Mouse (Mus musculus) ES-E14 (cell line): ENCODE measurements around the gene Lamc3. TPM values are rescaled to one million over a fixed set of nuclear protein-coding genes. Genes with fewer than 3 reads are reported as not detected.
A peak's percentile ranks its signal among the peaks of the same experiment; 100 is the strongest.

Experiments
- DNase-seq: peaks from one replicate; pipeline ENCODE4 v3.0.0-alpha.2; 2013; ENCODE audit warnings: low read depth, low spot score
- H3K27ac ChIP-seq: 2 replicates; pipeline ENCODE4 v1.5.1; 2012; ENCODE audit warnings: low read depth, mild to moderate bottlenecking, low read length, moderate library complexity, mixed read lengths; ENCODE audit not compliant: poor library complexity, insufficient read depth, severe bottlenecking
- H3K36me3 ChIP-seq: 2 replicates; pipeline ENCODE4 v1.6.1; 2012; ENCODE audit warnings: mild to moderate bottlenecking, low read length, moderate library complexity, mixed read lengths; ENCODE audit not compliant: control insufficient read depth, poor library complexity, insufficient read depth, severe bottlenecking
- H3K4me1 ChIP-seq, 2 experiments: fragments of 150-350 bp in 1 of 2; sonication (generic) in 1 of 2; 2 replicates each; pipeline ENCODE4 v1.6.1; 2012; ENCODE audit warnings: low read length in 2 of 2, mild to moderate bottlenecking in 1 of 2, mixed read lengths in 1 of 2; ENCODE audit not compliant: control insufficient read depth in 2 of 2, insufficient read depth in 2 of 2, poor library complexity in 1 of 2
- H3K4me3 ChIP-seq, 2 experiments: fragments of 150-350 bp in 1 of 2; sonication (generic) in 1 of 2; 2 replicates each; pipeline ENCODE4 v1.5.1; 2012; ENCODE audit warnings: low read length in 2 of 2, low read depth in 1 of 2, mild to moderate bottlenecking in 1 of 2, mixed read lengths in 1 of 2; ENCODE audit not compliant: insufficient read depth in 1 of 2, poor library complexity in 1 of 2, severe bottlenecking in 1 of 2
- H3K9ac ChIP-seq: 2 replicates; pipeline ENCODE4 v1.6.1; 2012; ENCODE audit warnings: low read depth, mild to moderate bottlenecking, low read length, mixed read lengths; ENCODE audit not compliant: poor library complexity, insufficient read depth, severe bottlenecking
- H3K9me3 ChIP-seq: fragments of 150-350 bp; sonication (generic); 2 replicates; pipeline ENCODE4 v1.6.1; 2012; ENCODE audit warnings: low read depth, mild to moderate bottlenecking, low read length; ENCODE audit not compliant: control insufficient read depth, insufficient read depth
- CHD2 ChIP-seq: IDR thresholded peaks from 2 replicates; pipeline ENCODE4 v1.6.1; 2014; ENCODE audit warnings: mild to moderate bottlenecking, low read depth, low read length, inconsistent platforms
- HCFC1 ChIP-seq: IDR thresholded peaks from 2 replicates; pipeline ENCODE4 v1.6.1; 2012; ENCODE audit warnings: low read length, inconsistent platforms, borderline replicate concordance; ENCODE audit not compliant: insufficient read depth
- MAFK ChIP-seq: IDR thresholded peaks from 2 replicates; pipeline ENCODE4 v1.6.1; 2014; ENCODE audit warnings: mild to moderate bottlenecking, low read depth, low read length, inconsistent platforms; ENCODE audit not compliant: insufficient read depth
- ZC3H11A ChIP-seq: IDR thresholded peaks from 2 replicates; pipeline ENCODE4 v1.6.1; 2012; ENCODE audit warnings: low read depth, mild to moderate bottlenecking, inconsistent platforms, low read length, borderline replicate concordance
- ZNF384 ChIP-seq: IDR thresholded peaks from 2 replicates; pipeline ENCODE4 v1.6.1; 2012; ENCODE audit warnings: low read depth, low read length, inconsistent platforms
- in situ Hi-C, 2 experiments: fragments of 600-800 bp; cut with MboI; formaldehyde crosslinking; loops; one replicate each; pipeline ENCODE4 v1.15.1; 2025; ENCODE audit warnings: low sequenced_read_pairs in 2 of 2, inconsistent platforms in 1 of 2; ENCODE audit not compliant: unreplicated experiment in 2 of 2
- total RNA-seq: library from RNA; depleted of rRNA; stranded (reverse); fragments of 300-350 nt; gene quantifications from 2 replicates; pipeline ENCODE4 v1.2.3, GENCODE M21; 2012

The Lamc3 gene
- total RNA-seq, 1 experiment = 0.18 TPM

GRCm38 (mm10) chr2:31901659-31902362 lies 14.7 kb downstream of the Lamc3 start:
- in situ Hi-C loops = no loop called here
- no peak for TF ChIP-seq CHD2
- no peak for TF ChIP-seq HCFC1
- TF ChIP-seq ZC3H11A = no peak
- no peak for TF ChIP-seq ZNF384
- peak; percentile 46; the same call in 1 of the 2 replicates for TF ChIP-seq MAFK
- no peak overlapping the region for H3K27ac ChIP-seq

GRCm38 (mm10) chr2:31904089-31904488 lies 17.0 kb downstream of the Lamc3 start:
- no peak for DNase-seq
- no peaks in the 10 kb centered on the region for H3K9me3 ChIP-seq
- in situ Hi-C loops = no loop called here
- no peak overlapping the region for H3K4me3 ChIP-seq
- peaks cover 0 to 11% of the 10 kb centered on the region in 2 experiments; a peak in 1 of 4 replicates for H3K4me1 ChIP-seq
- H3K9ac ChIP-seq = no peak overlapping the region
- TF ChIP-seq ZC3H11A = no peak
- TF ChIP-seq HCFC1 = no peak
- TF ChIP-seq ZNF384 = no peak
- no peak for TF ChIP-seq MAFK
- no peak for TF ChIP-seq CHD2
- no peaks in the 10 kb centered on the region for H3K36me3 ChIP-seq
- no peak overlapping the region for H3K27ac ChIP-seq

More at GRCm38 (mm10) chr2:31901659-31902362, 14.7 kb downstream of the Lamc3 start:
- Histone ChIP-seq H3K4me1 (peaks cover 0 to 11% of the 10 kb centered on the region in 2 experiments; a peak in 1 of 4 replicates), H3K9ac (no peak overlapping the region), H3K9me3 (no peaks in the 10 kb centered on the region), H3K36me3 (no peaks in the 10 kb centered on the region), H3K4me3 (no peak overlapping the region)
- peak; percentile 56 for DNase-seq

GRCm38 (mm10) chr2:31904622-31905021 lies 17.5 kb downstream of the Lamc3 start:
- in situ Hi-C loops = no loop called here
- Histone ChIP-seq H3K4me1 (peaks cover 0 to 11% of the 10 kb centered on the region in 2 experiments; a peak in 1 of 4 replicates), H3K9ac (no peak overlapping the region), H3K36me3 (no peaks in the 10 kb centered on the region), H3K9me3 (no peaks in the 10 kb centered on the region), H3K4me3 (no peak overlapping the region), H3K27ac (no peak overlapping the region)
- no peak for DNase-seq
- no peak for TF ChIP-seq CHD2
- TF ChIP-seq ZC3H11A = no peak
- TF ChIP-seq HCFC1 = no peak
- no peak for TF ChIP-seq ZNF384
- no peak for TF ChIP-seq MAFK

GRCm38 (mm10) chr2:31905682-31906081 lies 18.6 kb downstream of the Lamc3 start:
- no peak for TF ChIP-seq MAFK
- TF ChIP-seq ZC3H11A = no peak
- no peak for TF ChIP-seq HCFC1
- TF ChIP-seq ZNF384 = no peak
- TF ChIP-seq CHD2 = no peak
- in situ Hi-C loops = no loop called here
- Histone ChIP-seq H3K9me3 (no peaks in the 10 kb centered on the region), H3K36me3 (no peaks in the 10 kb centered on the region), H3K27ac (no peak overlapping the region), H3K4me1 (peaks cover 0 to 11% of the 10 kb centered on the region in 2 experiments; a peak in 1 of 4 replicates), H3K4me3 (no peak overlapping the region), H3K9ac (no peak overlapping the region)
- DNase-seq = no peak
